Mouse (Mus musculus) liver, embryonic 14.5 days (tissue): ENCODE data around the gene Anks1. TPM values are rescaled to one million over a fixed set of nuclear protein-coding genes. Genes with fewer than 3 reads are reported as not detected.

ENCODE experiments used
- ATAC-seq: fragments of 200-750 bp; cut with Nextera tagmentation; 2 replicates; pipeline ENCODE4 v1.8.0; 2017; ENCODE audit warnings: moderate number of reproducible peaks, mild to moderate bottlenecking, moderate library complexity; ENCODE audit not compliant: insufficient read depth
- DNase-seq, 3 experiments: peaks; one replicate each; pipeline ENCODE4 v3.0.0-alpha.2; 2012 to 2013; ENCODE audit warnings: low read depth in 3 of 3, low spot score in 3 of 3
- H3K27ac ChIP-seq: fragments of 300-500 bp; sonication (generic); 2 replicates; pipeline ENCODE4 v1.5.1; 2014; ENCODE audit warnings: moderate library complexity, mild to moderate bottlenecking, control low read depth, inconsistent platforms
- H3K27me3 ChIP-seq: fragments of 300-500 bp; sonication (generic); 2 replicates; pipeline ENCODE4 v1.6.1; 2014; ENCODE audit warnings: mild to moderate bottlenecking, low read length, moderate library complexity; ENCODE audit not compliant: control insufficient read depth, insufficient read depth
- H3K36me3 ChIP-seq: fragments of 300-500 bp; sonication (generic); replicated peaks from 2 replicates; pipeline ENCODE4 v1.6.1; 2014; ENCODE audit warnings: low read depth; ENCODE audit not compliant: control insufficient read depth, insufficient read depth
- H3K4me1 ChIP-seq, 2 experiments: fragments of 200-500 bp in 1 of 2; fragments of 300-500 bp in 1 of 2; sonication (generic) in 1 of 2; replicated peaks; 2 replicates each; pipeline ENCODE4 v1.6.1; 2012 to 2014; ENCODE audit warnings: antibody characterized with exemption in 1 of 2, inconsistent platforms in 1 of 2, low read length in 1 of 2; ENCODE audit not compliant: control insufficient read depth in 2 of 2, insufficient read depth in 2 of 2
- H3K4me2 ChIP-seq: fragments of 300-500 bp; sonication (generic); 2 replicates; pipeline ENCODE4 v1.6.1; 2014; ENCODE audit warnings: low read depth, mild to moderate bottlenecking, control low read depth, moderate library complexity
- H3K4me3 ChIP-seq, 2 experiments: fragments of 200-500 bp in 1 of 2; fragments of 300-500 bp in 1 of 2; sonication (generic) in 1 of 2; 2 replicates each; pipeline ENCODE4 v1.5.1; 2012 to 2014; ENCODE audit warnings: low read depth in 2 of 2, low read length in 2 of 2, mild to moderate bottlenecking in 2 of 2, control low read depth in 1 of 2, inconsistent platforms in 1 of 2, moderate library complexity in 1 of 2; ENCODE audit not compliant: insufficient read depth in 1 of 2
- H3K9ac ChIP-seq: fragments of 300-500 bp; sonication (generic); replicated peaks from 2 replicates; pipeline ENCODE4 v1.6.1; 2014; ENCODE audit warnings: mild to moderate bottlenecking, control low read depth, moderate library complexity
- H3K9me3 ChIP-seq: fragments of 300-500 bp; sonication (generic); 2 replicates; pipeline ENCODE4 v1.6.1; 2016; ENCODE audit warnings: low read length, mixed read lengths; ENCODE audit not compliant: control insufficient read depth
- CTCF ChIP-seq: IDR thresholded peaks from 2 replicates; pipeline ENCODE4 v1.5.1; 2016; ENCODE audit warnings: antibody characterized with exemption, low read depth, control low read depth
- EP300 ChIP-seq: IDR thresholded peaks from 2 replicates; pipeline ENCODE4 v1.6.1; 2016; ENCODE audit warnings: antibody characterized with exemption, low read depth
- WGBS: fragments of 180-500 bp; shearing (Covaris S2); extraction: QIAGEN DNeasy Blood & Tissue Kit; methylation state at CpG from one replicate; pipeline ENCODE4 v1.1.7; 2014; ENCODE audit not compliant: insufficient replicate concordance; 5-methylcytosine and 5-hydroxymethylcytosine counted together
- polyA plus RNA-seq, 2 experiments: library from polyadenylated mRNA; depleted of rRNA in 1 of 2; stranded (reverse) in 1 of 2; unstranded in 1 of 2; fragments of >200 nt; fragmentation: Nextera tagmentation in 1 of 2; extraction: Ambion mirVana in 1 of 2; gene quantifications; 2 replicates each; pipeline versions ENCODE4 v1.2.1 to v1.2.3; 2012 to 2014

Anks1 gene
- polyA plus RNA-seq (2012; rRNA removed) (5.3 and 7.1 TPM in 2 replicates), polyA plus RNA-seq (2014; fragmentation: Nextera tagmentation; extraction: Ambion mirVana) (2.4 and 3.2 TPM in 2 replicates)

DNA sequence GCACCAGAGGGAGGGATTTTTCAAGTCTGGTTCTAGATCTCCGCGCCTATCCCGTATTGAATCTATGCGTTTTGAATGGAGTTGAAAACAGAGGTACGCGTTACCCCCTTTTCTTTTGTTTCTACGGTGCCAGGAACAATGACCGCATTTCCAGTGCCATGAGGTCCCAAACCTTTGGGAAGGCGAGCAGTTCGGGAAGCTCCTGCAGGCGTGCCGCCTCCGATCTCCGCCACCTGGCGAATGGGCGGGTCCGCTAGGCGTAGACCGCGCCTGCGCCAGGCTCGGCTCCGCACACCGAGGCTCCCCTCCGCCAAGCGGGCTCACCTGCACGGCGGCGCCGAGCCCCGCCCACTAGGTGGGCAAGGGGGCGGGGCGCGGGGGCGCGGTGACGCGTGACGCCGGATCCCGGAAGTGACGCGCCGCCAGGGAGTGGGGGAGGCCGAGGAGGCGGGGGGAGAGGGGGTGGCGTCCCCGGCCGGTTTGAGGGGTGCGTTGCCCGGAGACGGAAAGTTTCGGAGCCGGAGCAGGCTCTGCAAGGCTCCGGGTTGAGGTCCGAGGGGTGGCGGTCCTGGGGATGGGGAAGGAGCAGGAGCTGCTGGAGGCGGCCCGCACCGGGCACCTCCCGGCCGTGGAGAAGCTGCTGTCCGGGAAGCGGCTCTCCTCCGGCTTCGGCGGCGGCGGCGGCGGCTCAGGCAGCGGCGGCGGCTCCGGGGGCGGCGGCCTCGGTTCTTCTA, at the start of gene Anks1:
Anks1 (plus strand) TSS at position 419 of the 734 bp plus-strand sequence.
- peak within 1 kb of the TSS; percentile 100 for H3K4me2 ChIP-seq
- peak within 1 kb of the TSS; percentile 63 for H3K9ac ChIP-seq
- no peaks in the 10 kb centered on the region for H3K9me3 ChIP-seq
- peak; percentile 62 to 71 (median 67) for DNase-seq
- peaks cover 9 to 14% of the 10 kb centered on the region in 2 experiments for H3K4me1 ChIP-seq
- WGBS = under 1% methylated on average over 77 of the region's 78 CpGs
- H3K27me3 ChIP-seq = no peaks in the 10 kb centered on the region
- H3K4me3 ChIP-seq = peak within 1 kb of the TSS; percentile 71 to 98
- peak within 1 kb of the TSS; percentile 71 for H3K27ac ChIP-seq
- H3K36me3 ChIP-seq = peaks cover 4% of the 10 kb centered on the region; the same call in 1 of the 2 replicates
- no peak for TF ChIP-seq CTCF
- no peak for TF ChIP-seq EP300
- peak; percentile 84 for ATAC-seq

DNA sequence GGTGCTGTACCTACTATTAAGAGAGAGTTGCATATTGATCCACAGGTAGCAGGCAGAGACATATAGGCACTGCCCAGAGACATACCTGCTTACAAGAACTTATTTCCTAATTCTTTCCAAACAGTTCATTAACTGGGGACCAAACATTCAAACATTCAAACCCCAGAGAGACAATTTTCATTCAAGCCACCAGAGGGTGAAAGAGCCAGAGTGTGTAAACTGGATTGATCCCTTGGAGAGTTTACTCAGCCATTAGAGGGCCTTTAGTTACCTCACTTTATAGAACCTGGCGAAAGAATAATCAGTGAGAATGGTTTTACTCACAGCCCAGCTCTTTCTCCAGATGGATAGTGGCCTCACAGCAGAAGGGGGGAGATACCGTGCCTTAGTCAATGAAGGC, 43.6 kb upstream of the Anks1 start:
- Histone ChIP-seq H3K4me3 (no peak overlapping the region), H3K4me1 (no peaks in the 10 kb centered on the region), H3K9ac (no peak overlapping the region), H3K4me2 (no peak overlapping the region), H3K27ac (no peak overlapping the region), H3K36me3 (no peaks in the 10 kb centered on the region), H3K27me3 (no peaks in the 10 kb centered on the region), H3K9me3 (no peaks in the 10 kb centered on the region)
- DNase-seq (no peak), ATAC-seq (no peak)
- TF ChIP-seq CTCF (no peak), EP300 (no peak)
- 76% methylated on average over 2 of the region's 2 CpGs for WGBS

DNA sequence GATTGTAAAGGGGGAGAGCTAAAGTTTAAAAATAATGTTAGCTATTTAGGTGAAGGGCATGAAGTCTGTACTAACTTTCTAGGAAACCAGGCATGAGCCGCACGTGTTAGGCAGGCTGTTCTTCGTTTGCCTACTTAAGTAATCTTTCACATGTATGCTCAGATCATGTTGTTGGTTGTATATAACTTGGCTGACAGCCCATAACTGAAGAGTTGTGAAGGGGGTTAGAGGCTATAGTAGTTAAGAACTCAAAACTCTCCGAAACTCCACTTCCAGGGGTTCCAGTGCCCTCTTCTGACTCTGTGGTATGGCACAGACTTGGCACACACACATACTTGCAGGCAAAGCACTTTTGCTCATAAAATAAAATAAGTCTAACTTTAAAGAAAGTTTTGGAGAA, 42.4 kb upstream of the Anks1 start:
- no peaks in the 10 kb centered on the region for H3K9me3 ChIP-seq
- H3K4me3 ChIP-seq = no peak overlapping the region
- H3K9ac ChIP-seq = no peak overlapping the region
- no peak overlapping the region for H3K27ac ChIP-seq
- DNase-seq = no peak
- H3K4me1 ChIP-seq = no peaks in the 10 kb centered on the region
- no peak overlapping the region for H3K4me2 ChIP-seq
- H3K27me3 ChIP-seq = no peaks in the 10 kb centered on the region
- no peaks in the 10 kb centered on the region for H3K36me3 ChIP-seq
- WGBS = 82% methylated on average over 4 of the region's 4 CpGs
- ATAC-seq = no peak
- TF ChIP-seq CTCF (no peak), EP300 (no peak)

DNA sequence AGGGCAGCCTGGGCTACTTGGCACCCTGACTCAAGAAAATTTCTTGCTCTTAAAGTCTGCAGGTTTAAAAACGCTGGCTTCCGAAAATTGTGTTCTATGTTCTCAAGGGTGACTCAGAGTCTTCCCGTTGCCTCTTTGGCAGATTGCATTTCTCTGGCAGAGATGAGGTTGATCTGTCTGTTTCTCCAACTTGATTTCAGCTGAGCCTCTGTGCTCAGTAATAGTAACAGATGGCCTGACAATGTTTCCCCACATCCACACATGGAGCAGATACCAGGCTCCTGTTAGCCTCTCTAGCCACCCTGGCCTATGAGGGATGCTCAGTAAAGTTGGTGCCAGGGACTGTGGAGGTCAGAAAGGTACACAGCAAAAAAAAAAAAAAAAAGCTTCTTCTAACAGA, 37.3 kb upstream of the Anks1 start:
- WGBS = 82% methylated on average over 3 of the region's 3 CpGs
- H3K27ac ChIP-seq = no peak overlapping the region
- TF ChIP-seq EP300 = no peak
- no peak for TF ChIP-seq CTCF
- no peak overlapping the region for H3K4me2 ChIP-seq
- H3K9me3 ChIP-seq = no peaks in the 10 kb centered on the region
- H3K27me3 ChIP-seq = no peaks in the 10 kb centered on the region
- H3K4me3 ChIP-seq = no peak overlapping the region
- H3K36me3 ChIP-seq = no peaks in the 10 kb centered on the region
- H3K9ac ChIP-seq = no peak overlapping the region
- DNase-seq (no peak), ATAC-seq (no peak)
- peaks cover 17% of the 10 kb centered on the region in 2 experiments for H3K4me1 ChIP-seq

DNA sequence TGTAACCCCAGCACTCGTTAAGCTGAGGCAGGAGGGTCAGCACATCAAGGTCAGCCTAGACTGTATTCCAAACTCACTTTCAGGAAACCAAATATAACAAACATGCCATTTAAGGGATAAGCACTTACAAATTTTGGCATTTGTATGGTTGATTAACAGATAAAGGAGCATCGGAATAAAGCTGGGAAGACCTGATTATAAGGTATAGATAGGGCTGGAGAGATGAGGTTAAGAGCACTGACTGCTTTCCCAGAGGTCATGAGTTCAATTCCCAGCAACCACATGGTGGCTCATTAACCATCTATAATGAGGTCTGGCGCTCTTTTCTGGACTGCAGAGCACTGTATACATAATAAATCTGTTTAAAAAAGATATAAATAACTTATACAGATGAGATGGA, 35.5 kb upstream of the Anks1 start:
- 63% methylated on average over 3 of the region's 3 CpGs for WGBS
- H3K4me2 ChIP-seq = no peak overlapping the region
- H3K9ac ChIP-seq = no peak overlapping the region
- TF ChIP-seq CTCF (no peak), EP300 (no peak)
- H3K4me3 ChIP-seq = no peak overlapping the region
- peaks cover 17% of the 10 kb centered on the region in 2 experiments for H3K4me1 ChIP-seq
- ATAC-seq = no peak
- no peak for DNase-seq
- no peaks in the 10 kb centered on the region for H3K9me3 ChIP-seq
- no peak overlapping the region; the same call in 1 of the 2 replicates for H3K27ac ChIP-seq
- H3K36me3 ChIP-seq = no peaks in the 10 kb centered on the region
- H3K27me3 ChIP-seq = no peaks in the 10 kb centered on the region
